Mouse (Mus musculus) T-cell, adult 2 months (primary cell): Measurements from ENCODE around the gene Cmtm5.
"Not testable (repeated sequence)": the region's sequence is repeated elsewhere in the genome, so short reads cannot be mapped to it uniquely, and the experiment has no call there.

ENCODE experiments used
- DNase-seq: peaks from one replicate; pipeline ENCODE4 v3.0.0; 2022; ENCODE audit warnings: low spot score

Gene Cmtm5

GRCm38 (mm10) chr14:54959197-54959596, 23.1 kb downstream of the Cmtm5 start:
- no peak for DNase-seq

GRCm38 (mm10) chr14:54959853-54960613, 24.0 kb downstream of the Cmtm5 start:
- not testable (repeated sequence) for DNase-seq

- no peak for DNase-seq
Measured at GRCm38 (mm10) chr14:54960769-54961168, 24.7 kb downstream of the Cmtm5 start.

- DNase-seq = no peak
Measured at GRCm38 (mm10) chr14:54961487-54961886, 25.4 kb downstream of the Cmtm5 start.

GRCm38 (mm10) chr14:54962714-54963113, 26.7 kb downstream of the Cmtm5 start:
- DNase-seq = no peak

DNA sequence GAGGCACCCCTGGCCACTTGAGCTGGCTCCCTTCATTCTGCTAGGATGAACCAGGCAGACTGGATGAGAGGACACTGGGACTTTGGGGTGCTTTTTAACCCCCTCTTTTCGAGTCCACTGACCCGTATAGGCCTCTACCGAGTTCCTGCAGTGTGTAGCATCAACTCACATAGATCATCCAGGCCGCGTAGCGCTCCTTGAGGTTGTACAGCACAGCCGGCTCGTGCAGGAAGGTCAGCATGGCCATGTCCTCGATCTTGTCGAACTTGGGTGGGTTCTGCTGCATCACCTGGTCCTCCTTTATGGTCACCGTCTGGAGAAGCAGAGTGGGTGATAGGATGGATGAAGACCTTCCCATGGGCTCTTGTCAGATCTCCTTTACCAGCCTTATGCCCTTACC, 27.7 kb downstream of the Cmtm5 start:
- DNase-seq = no peak

GRCm38 (mm10) chr14:54965044-54965443, 29.0 kb downstream of the Cmtm5 start:
- no peak for DNase-seq

- no peak for DNase-seq
Measured at GRCm38 (mm10) chr14:54965631-54966030, 29.6 kb downstream of the Cmtm5 start.

- DNase-seq = no peak
Measured at GRCm38 (mm10) chr14:54966320-54966977, 30.4 kb downstream of the Cmtm5 start, which contains the start of gene Myh6. TSS of gene Myh6 (minus strand) at chr14:54966927.

DNA sequence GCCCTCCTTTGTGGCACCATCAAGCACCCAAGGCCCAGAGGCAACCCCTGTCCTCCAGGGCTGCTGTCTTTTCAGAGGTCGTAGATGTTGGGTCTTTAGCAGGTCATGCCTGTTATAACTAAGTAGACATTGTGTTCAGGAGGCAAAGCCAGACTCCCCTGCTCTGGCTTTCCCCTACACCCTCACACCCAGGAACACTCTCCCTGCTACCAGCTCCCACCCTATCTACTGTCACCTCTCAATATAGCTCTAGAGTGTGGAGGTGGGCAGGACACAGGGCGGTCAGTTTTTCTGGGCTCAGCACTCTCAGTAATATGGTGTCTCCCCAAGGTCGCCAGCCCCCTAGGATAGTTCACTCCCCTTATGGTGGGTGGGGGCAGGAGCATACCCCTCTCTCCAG, 31.8 kb downstream of the Cmtm5 start:
- no peak for DNase-seq

DNA sequence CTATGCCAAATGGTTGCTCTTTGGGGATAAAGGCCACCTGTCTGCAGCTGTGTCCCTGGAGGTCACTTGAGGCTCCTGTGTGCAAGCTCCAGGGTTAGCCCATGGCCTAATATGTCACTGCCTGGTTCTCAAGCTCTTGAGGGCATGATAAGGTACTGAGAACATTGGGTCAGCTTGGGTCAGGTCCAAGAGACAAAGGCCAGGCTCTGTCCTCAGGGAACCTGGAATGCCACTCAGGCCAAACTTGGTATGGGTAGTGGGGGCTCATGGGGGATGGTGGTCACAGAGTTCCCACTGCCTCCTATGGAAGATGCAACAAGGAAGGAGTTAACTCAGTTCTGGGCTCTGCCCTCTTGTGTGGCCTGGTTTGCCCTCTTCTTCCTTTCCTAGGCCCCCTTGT, 32.3 kb downstream of the Cmtm5 start:
- no peak for DNase-seq

- not testable (repeated sequence) for DNase-seq
Measured at GRCm38 (mm10) chr14:54972786-54973185, 36.7 kb downstream of the Cmtm5 start.

GRCm38 (mm10) chr14:54974068-54974791, 38.2 kb downstream of the Cmtm5 start:
- no peak for DNase-seq

- no peak for DNase-seq
Measured at GRCm38 (mm10) chr14:54976633-54977032, 40.6 kb downstream of the Cmtm5 start, which contains the start of gene Gm17428. TSS of gene Gm17428 (plus strand) at chr14:54976933.

- DNase-seq = no peak
Measured at GRCm38 (mm10) chr14:54978664-54979063, 42.6 kb downstream of the Cmtm5 start.

GRCm38 (mm10) chr14:54981934-54982333, 45.9 kb downstream of the Cmtm5 start:
- no peak for DNase-seq

DNA sequence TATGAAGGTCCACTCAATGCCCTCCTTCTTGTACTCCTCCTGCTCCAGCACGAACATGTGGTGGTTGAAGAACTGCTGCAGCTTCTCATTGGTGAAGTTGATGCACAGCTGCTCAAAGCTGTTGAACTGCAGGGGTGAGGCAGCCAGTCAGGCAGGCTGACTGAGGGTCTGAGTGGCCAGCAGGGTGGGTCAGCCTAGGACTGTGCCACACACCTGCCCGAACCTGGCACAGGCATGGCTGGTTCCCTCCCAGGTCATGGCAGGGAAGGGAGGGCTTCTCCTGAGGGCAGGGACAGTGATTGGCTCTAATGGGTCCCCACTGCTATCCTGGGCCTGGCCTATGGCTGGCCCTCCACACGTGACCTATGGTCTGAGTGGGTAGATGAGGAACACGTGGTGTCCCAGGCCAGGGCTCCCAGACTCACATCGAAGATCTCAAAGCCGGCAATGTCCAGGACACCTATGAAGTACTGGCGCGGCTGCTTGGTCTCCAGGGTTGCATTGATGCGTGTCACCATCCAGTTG, 52.4 kb downstream of the Cmtm5 start:
- DNase-seq = not testable (repeated sequence)
